Mouse (Mus musculus) embryonic fibroblast, embryonic 13.5 days (primary cell): Measurements from ENCODE around the gene Azi2.

Experiments used
- CTCF ChIP-seq: IDR thresholded peaks from 2 replicates; pipeline ENCODE4 v1.5.1; 2011; ENCODE audit warnings: mild to moderate bottlenecking, control low read depth, low read length, moderate library complexity, borderline replicate concordance; ENCODE audit not compliant: insufficient read depth
- POLR2A ChIP-seq: IDR thresholded peaks from 2 replicates; pipeline ENCODE4 v1.6.1; 2011; ENCODE audit warnings: low read depth, mild to moderate bottlenecking, control low read depth, low read length, moderate library complexity

DNA sequence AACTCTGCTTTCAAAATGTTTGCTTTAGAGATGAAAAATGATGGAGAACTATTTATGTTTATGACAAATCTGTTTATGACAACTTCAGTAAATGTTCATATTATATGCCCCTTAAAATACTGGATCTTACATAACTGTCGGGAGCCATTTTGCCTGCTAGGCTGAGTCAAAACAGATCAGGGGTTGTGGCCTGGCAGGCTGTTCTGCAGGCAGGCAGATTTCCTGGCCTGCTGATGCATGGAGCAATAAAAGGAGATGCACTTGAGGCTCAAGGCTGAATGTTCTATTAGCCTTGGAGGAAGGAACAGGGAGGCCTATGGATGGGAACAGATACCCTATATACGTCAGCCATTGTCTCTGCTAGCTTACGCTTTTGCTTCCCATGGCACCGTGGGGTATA, 36.4 kb upstream of the Azi2 start:
- TF ChIP-seq CTCF (no peak), POLR2A (no peak)
